Mouse (Mus musculus) C2C12 (cell line): ENCODE results near the gene Sco1. TPM values are rescaled to one million over a fixed set of nuclear protein-coding genes. Genes with fewer than 3 reads are reported as not detected.

Experiments used
- H3K27me3 ChIP-seq: one replicate; pipeline ENCODE4 v1.6.1; 2011; ENCODE audit not compliant: control insufficient read depth, insufficient read depth, insufficient read length
- H3K36me3 ChIP-seq: one replicate; pipeline ENCODE4 v1.6.1; 2011; ENCODE audit not compliant: control insufficient read depth, insufficient read depth
- H3K4me3 ChIP-seq: one replicate; pipeline ENCODE4 v1.5.1; 2011; ENCODE audit warnings: mild to moderate bottlenecking, control low read depth; ENCODE audit not compliant: poor library complexity, insufficient read depth, severe bottlenecking
- H3K79me2 ChIP-seq: one replicate; pipeline ENCODE4 v1.6.1; 2011; ENCODE audit not compliant: control insufficient read depth, insufficient read depth
- H3K79me3 ChIP-seq: one replicate; pipeline ENCODE4 v1.6.1; 2011; ENCODE audit warnings: low read depth, control low read depth
- H3ac ChIP-seq: one replicate; pipeline ENCODE3; 2011; ENCODE audit warnings: low read depth; ENCODE audit not compliant: control insufficient read depth, insufficient read length
- CEBPB ChIP-seq: IDR thresholded peaks from one replicate; pipeline ENCODE4 v1.6.1; 2011; ENCODE audit warnings: low read depth, mild to moderate bottlenecking, control low read depth, moderate library complexity
- CTCF ChIP-seq: IDR thresholded peaks from one replicate; pipeline ENCODE4 v1.5.1; 2011; ENCODE audit not compliant: control insufficient read depth, insufficient read depth, insufficient read length
- FOSL1 ChIP-seq: IDR thresholded peaks from one replicate; pipeline ENCODE4 v1.8.0; 2011; ENCODE audit warnings: mild to moderate bottlenecking, low read length; ENCODE audit not compliant: poor library complexity, insufficient read depth, severe bottlenecking
- MAX ChIP-seq: IDR thresholded peaks from one replicate; pipeline ENCODE4 v1.6.1; 2011; ENCODE audit warnings: mild to moderate bottlenecking, control low read depth
- MYOD1 ChIP-seq: IDR thresholded peaks from one replicate; pipeline ENCODE4 v1.6.1; 2011; ENCODE audit warnings: low read depth; ENCODE audit not compliant: control insufficient read depth, insufficient read length
- MYOG ChIP-seq: IDR thresholded peaks from one replicate; pipeline ENCODE4 v1.6.1; 2011; ENCODE audit not compliant: control insufficient read depth, insufficient read length; ENCODE audit errors: extremely low read depth
- USF1 ChIP-seq: IDR thresholded peaks from one replicate; pipeline ENCODE4 v1.6.1; 2011; ENCODE audit warnings: low read depth, mild to moderate bottlenecking, control low read depth, moderate library complexity
- polyA plus RNA-seq: library from polyadenylated mRNA; unstranded; fragments of >200 nt; fragmentation: generic; extraction: Trizol; gene quantifications from one replicate; pipeline ENCODE4 v1.2.1, GENCODE M21; 2012; ENCODE audit warnings: missing spikeins

Gene Sco1
- polyA plus RNA-seq, 1 experiment = 8.3 TPM

DNA sequence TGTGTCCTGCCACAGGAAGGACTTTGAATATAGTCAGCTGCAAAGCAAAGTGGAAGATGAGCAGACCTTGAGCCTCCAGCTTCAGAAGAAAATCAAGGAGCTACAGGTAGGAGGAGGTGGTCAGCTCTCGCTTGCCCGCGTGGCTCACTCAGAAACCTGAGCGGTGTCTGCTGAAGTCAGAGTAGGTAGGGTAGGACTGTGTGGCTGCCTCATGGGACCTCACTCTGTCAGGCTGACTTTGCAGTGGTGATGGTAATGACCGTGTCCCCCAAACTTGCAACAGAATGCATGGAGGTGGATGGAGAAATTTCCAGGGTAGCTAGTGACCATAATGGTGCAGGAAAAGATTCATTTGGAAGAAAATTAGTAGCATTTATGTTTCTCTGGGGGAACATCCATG lies 41.2 kb downstream of the Sco1 start:
- H3K79me3 ChIP-seq = no peaks in the 10 kb centered on the region
- no peak overlapping the region for H3K4me3 ChIP-seq

DNA sequence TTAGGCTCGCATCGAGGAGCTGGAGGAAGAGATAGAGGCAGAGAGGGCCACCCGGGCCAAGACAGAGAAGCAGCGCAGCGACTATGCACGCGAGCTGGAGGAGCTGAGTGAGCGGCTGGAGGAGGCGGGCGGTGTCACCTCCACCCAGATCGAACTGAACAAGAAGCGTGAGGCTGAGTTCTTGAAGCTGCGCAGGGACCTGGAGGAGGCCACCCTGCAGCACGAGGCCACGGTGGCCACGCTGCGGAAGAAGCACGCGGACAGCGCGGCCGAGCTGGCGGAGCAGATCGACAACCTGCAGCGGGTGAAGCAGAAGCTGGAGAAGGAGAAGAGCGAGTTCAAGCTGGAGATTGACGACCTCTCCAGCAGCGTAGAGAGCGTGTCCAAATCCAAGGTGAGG lies 42.0 kb downstream of the Sco1 start:
- H3ac ChIP-seq = no peak overlapping the region
- H3K79me3 ChIP-seq = no peaks in the 10 kb centered on the region
- H3K79me2 ChIP-seq = no peaks in the 10 kb centered on the region
- H3K4me3 ChIP-seq = no peak overlapping the region
- no peaks in the 10 kb centered on the region for H3K36me3 ChIP-seq
- peaks cover 25% of the 10 kb centered on the region for H3K27me3 ChIP-seq
- TF ChIP-seq MYOG = no peak
- no peak for TF ChIP-seq CTCF
- no peak for TF ChIP-seq USF1
- TF ChIP-seq FOSL1 = no peak
- no peak for TF ChIP-seq MAX
- TF ChIP-seq MYOD1 = no peak
- no peak for TF ChIP-seq CEBPB

More for the DNA sequence above, 41.2 kb downstream of the Sco1 start:
- Histone ChIP-seq H3K36me3 (no peaks in the 10 kb centered on the region), H3K27me3 (peaks cover 29% of the 10 kb centered on the region), H3ac (no peak overlapping the region), H3K79me2 (no peaks in the 10 kb centered on the region)
- TF ChIP-seq MYOD1 = no peak

GRCm38 (mm10) chr11:67097709-67098108 lies 45.2 kb downstream of the Sco1 start:
- H3K79me3 ChIP-seq = no peaks in the 10 kb centered on the region
- H3K27me3 ChIP-seq = peaks cover 17% of the 10 kb centered on the region
- TF ChIP-seq CEBPB = no peak
- TF ChIP-seq MYOG = no peak
- TF ChIP-seq CTCF = no peak
- no peak for TF ChIP-seq USF1
- H3ac ChIP-seq = no peak overlapping the region
- no peak overlapping the region for H3K4me3 ChIP-seq
- no peaks in the 10 kb centered on the region for H3K79me2 ChIP-seq
- H3K36me3 ChIP-seq = no peaks in the 10 kb centered on the region

DNA sequence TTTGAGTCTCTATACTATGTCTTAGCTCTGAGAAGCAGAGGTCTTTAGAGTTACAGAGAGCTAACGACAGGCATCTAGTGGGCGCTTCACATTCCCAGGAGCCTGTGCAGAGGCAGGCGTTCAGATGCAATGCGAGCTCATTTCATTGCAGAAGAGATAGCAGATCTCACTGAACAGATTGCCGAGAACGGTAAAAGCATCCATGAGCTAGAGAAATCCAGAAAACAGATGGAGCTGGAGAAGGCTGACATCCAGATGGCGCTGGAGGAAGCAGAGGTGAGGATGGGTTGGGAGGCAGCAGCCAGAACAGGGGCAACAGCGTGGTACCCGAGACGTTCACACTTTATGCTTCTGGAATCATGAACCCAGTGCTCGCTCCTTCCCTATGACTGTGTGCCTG lies 46.0 kb downstream of the Sco1 start:
- H3ac ChIP-seq = no peak overlapping the region
- TF ChIP-seq FOSL1 (no peak), USF1 (no peak), CEBPB (no peak), CTCF (no peak), MAX (no peak)
- no peak overlapping the region for H3K4me3 ChIP-seq
- H3K36me3 ChIP-seq = no peaks in the 10 kb centered on the region
- H3K27me3 ChIP-seq = peaks cover 17% of the 10 kb centered on the region
- no peaks in the 10 kb centered on the region for H3K79me2 ChIP-seq
- H3K79me3 ChIP-seq = no peaks in the 10 kb centered on the region

- Histone ChIP-seq H3ac (no peak overlapping the region), H3K4me3 (no peak overlapping the region), H3K79me2 (no peaks in the 10 kb centered on the region), H3K79me3 (no peaks in the 10 kb centered on the region), H3K27me3 (peaks cover 18% of the 10 kb centered on the region), H3K36me3 (no peaks in the 10 kb centered on the region)
- TF ChIP-seq CTCF (no peak), CEBPB (no peak), MAX (no peak), MYOD1 (no peak), USF1 (no peak), MYOG (no peak), FOSL1 (no peak)
Measured at GRCm38 (mm10) chr11:67099241-67099640, 46.8 kb downstream of the Sco1 start.

DNA sequence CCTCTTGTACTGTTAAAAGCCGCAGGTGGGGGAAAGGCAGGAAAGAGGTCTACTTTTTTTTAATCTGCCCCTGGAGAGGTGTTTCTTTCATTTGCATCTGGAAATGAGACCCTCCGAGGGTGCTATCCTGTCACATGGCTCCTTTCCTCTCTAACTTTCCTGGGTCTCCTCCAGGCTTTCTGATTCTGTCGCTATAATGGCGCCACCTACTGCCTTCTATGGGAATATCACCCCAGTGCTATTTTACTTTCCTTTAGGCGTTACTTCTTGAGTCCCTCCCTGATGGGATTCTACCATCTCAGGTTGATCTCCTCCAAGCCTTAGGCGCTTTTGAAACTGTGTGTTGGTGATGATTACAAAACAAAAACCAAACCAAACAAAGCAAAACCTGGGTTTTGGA lies 47.7 kb downstream of the Sco1 start:
- no peak overlapping the region for H3K4me3 ChIP-seq
- peaks cover 26% of the 10 kb centered on the region for H3K27me3 ChIP-seq
- H3K79me2 ChIP-seq = no peaks in the 10 kb centered on the region
- no peaks in the 10 kb centered on the region for H3K36me3 ChIP-seq
- TF ChIP-seq MAX = no peak
- no peak overlapping the region for H3ac ChIP-seq
- no peaks in the 10 kb centered on the region for H3K79me3 ChIP-seq

GRCm38 (mm10) chr11:67101713-67102112 lies 49.2 kb downstream of the Sco1 start:
- Histone ChIP-seq H3ac (no peak overlapping the region), H3K4me3 (no peak overlapping the region), H3K27me3 (peaks cover 28% of the 10 kb centered on the region), H3K79me2 (no peaks in the 10 kb centered on the region), H3K79me3 (no peaks in the 10 kb centered on the region), H3K36me3 (no peaks in the 10 kb centered on the region)
- TF ChIP-seq CTCF = peak; percentile 81
- TF ChIP-seq MYOG = no peak
- TF ChIP-seq USF1 = no peak
